Mouse (Mus musculus) adrenal gland, postnatal 14 days (tissue): ENCODE measurements at regions not wholly inside any gene's neighbourhood (a gene's known extent, or its start where the extent isn't known, plus 50 kb on each side); places are given as distances from the start of the nearest gene placed in this dataset.
A peak's percentile ranks its signal among the peaks of the same experiment; 100 is the strongest.

Experiments used
- DNase-seq: peaks from one replicate; pipeline ENCODE4 v3.0.0; 2021; ENCODE audit warnings: mixed read lengths

DNA sequence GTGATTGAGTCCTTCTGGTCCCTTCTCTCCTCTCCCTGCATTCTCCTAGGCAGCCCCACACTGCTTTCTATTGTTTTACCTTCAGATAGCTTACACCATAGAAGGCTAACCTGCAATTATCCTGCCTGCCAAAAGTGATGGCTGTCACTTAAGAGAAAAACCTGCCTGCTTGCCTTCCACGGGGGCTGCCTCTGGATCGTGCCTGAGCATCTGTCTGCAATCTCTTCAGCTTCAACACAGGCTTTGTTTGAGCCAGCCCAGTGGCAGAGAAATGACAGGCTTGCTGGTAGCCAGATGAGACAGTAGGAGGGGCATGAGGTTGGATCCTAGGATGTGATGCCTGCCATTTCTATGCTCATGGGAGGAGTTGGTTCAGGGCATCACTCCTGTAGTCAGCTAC lies 345.2 kb upstream of the Tshz3 start:
- DNase-seq, result no peak

GRCm38 (mm10) chr7:36350616-36351015 lies 347.3 kb upstream of the Tshz3 start:
- DNase-seq, result no peak

DNA sequence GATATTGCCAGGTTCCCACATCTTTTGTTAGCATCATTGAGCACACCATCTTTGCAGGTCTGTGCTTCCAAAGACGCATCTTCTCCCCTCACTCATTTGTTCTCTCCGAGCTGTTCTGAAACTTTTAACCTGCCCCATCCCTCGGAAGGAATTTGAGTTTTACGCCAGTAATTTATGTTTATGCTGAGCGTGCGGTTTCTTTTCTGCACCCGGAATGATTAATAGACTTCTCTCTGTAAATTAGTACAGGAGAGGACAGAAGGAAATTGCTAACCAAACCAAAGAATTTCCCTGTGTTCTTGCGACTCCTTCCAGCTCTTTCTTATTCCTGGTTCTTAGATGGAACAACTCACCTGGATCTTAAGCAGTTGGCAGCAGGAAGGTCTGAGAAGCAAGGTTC lies 349.7 kb upstream of the Tshz3 start:
- DNase-seq, result no peak

DNA sequence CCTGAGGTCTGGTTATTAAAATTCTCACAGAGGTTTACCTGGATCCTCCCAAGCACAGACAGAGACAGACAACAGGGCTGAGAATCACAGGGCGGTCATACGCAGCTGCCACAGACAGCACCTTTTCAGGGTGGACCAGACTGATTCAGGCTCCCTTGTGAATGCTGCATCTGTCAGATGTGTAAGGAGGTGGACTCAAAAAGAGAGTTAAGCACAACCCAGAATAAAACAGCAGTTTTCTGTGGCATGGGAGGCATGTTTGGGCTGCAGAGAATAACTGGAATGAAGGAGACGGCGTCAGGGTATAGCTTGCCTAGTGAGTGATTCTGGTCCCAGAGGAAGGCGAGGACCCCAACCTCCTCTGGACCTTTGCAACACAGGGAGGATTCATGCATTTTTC lies 363.1 kb upstream of the Tshz3 start:
- DNase-seq, result no peak

DNA sequence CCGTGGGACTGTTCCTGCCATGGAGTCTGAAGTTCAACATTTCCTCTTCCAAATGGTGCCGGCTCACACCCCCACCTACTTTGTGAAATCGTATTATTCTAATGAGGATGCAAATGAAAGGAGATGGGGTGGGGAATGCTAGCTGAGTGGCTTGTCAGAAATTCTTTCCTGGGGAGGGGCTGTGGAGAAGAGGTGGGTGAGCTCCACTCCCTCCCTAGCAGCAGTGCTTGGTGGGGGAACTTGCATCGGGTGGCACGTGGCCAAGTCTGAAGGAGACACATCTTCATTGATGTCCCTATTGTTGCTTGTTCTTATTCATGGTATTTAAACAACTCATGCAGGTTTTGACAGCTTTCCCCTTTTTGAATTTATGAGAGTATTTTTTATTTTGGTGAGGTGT lies 363.8 kb upstream of the Tshz3 start:
- DNase-seq, result no peak

DNA sequence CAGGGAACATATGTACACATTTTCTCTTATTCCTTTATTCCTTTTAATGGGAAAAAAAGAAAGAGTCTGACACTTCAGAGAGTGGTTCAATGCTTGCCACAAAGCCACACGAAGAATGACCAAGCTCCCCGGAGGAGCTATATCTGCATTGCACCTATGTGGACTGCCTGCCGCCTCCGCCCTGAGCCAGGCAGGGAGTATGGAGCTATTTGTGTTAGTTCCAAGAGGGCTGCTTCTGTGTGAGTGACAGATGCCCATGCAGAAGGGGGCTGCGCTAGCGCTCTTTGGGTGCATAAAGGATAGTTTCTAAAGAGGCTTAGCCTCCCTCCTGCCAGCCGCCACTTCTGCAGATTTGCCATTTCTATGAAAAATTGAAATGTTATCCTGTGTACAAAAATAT lies 365.3 kb upstream of the Tshz3 start:
- no peak for DNase-seq

DNA sequence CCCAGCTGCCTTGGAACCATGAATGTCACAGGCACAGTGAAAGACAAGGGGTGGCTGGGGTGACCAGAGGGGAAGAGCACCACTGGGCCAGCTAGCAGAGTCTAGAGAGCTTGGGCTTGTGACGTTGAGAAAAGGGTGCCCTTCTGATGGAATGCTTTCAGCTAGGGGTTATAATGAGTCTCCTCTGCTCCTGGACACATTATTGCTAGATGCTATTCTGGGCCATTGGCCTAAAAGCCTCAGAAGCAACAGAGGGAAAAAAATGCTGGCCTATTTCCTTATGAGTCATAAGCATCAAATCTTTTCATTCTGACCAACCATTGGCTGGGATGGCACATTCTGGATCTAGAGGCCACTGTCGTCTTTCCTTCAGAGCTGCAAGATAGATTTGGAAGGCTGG lies 369.8 kb upstream of the Tshz3 start:
- DNase-seq, result no peak

GRCm38 (mm10) chr7:36324035-36324434 lies 373.9 kb upstream of the Tshz3 start:
- no peak for DNase-seq

DNA sequence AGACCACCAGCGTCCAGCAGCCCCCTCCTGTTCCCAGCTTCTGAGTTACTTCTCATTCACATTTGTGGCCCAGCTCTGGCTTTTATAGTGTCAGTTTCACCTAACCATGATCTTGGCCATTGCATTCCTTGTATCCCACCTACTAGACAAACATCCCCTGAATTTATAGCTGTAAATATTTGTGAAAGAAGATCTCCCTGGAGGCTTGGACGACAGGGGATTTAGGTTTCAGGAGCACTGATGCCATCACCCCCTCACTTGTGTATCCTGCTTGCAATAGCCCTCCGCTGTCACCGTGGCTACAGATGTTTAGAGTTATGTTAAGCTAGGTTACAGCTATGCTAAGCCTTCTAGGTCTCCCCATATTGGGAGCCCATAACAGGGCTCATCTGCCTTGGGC lies 375.7 kb upstream of the Tshz3 start:
- no peak for DNase-seq

- peak; percentile 56 for DNase-seq
These were observed 380.3 kb upstream of the Tshz3 start for GRCm38 (mm10) chr7:36317466-36318212.

GRCm38 (mm10) chr7:36313751-36314150 lies 384.2 kb upstream of the Tshz3 start:
- DNase-seq, result no peak

DNA sequence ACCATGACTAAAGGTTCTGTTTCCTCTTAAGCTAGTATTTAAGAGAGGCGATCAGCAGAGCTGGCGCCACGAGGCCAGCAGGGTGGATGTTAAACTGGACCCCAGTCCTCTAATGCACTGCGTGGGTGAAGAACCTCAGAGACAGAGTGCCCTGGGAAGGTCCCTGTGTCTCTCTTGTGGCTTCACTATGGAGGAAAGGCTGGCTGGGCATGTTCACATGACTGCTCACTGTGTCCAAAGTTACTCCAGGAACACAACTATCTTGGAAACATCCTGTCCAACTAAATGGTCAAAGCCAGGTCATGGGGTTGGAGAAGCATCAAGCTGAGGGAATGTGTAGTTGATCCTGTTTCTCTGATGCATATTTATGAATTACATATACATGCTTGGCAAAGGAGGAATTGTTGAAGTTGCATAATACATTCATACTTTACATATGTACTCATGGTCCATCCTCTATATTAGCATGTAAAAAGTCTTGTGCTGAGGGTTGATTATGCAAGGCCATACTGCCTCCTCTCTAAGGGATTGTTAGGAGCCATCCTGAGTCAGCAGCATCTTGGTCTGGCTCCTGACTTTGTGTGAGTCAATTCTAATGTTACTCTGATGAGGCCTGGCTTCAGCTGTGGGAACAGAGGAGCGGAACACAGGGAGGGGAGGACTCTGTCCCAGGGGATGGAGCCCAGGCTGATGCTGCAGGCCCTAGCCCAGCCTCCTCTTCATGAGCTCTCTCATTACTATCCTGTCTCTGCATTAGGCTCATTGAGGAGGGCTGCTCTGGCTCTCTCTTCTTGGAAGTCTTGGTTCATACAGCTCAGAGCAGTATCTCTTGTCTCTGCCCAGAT lies 387.9 kb upstream of the Tshz3 start:
- no peak for DNase-seq

DNA sequence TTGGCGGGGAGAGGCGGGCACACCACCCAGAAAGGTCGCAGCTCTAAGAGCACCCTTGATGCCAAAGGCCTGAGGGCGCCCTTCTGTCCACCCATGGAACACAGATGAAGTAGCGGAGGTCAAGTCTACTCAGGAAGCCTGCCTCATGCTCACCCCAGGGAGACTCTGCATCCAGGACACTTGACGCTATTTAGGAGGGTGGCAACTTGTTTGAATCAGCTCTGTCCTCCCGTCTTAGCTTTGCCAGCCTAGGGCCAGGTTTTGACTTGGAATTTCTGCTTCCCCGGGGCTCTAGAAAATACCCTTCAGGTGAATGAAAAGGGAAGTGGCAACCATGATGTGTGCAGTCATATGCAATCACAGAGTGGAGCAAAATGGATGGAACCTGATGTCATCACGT lies 389.2 kb upstream of the Tshz3 start:
- no peak for DNase-seq

DNA sequence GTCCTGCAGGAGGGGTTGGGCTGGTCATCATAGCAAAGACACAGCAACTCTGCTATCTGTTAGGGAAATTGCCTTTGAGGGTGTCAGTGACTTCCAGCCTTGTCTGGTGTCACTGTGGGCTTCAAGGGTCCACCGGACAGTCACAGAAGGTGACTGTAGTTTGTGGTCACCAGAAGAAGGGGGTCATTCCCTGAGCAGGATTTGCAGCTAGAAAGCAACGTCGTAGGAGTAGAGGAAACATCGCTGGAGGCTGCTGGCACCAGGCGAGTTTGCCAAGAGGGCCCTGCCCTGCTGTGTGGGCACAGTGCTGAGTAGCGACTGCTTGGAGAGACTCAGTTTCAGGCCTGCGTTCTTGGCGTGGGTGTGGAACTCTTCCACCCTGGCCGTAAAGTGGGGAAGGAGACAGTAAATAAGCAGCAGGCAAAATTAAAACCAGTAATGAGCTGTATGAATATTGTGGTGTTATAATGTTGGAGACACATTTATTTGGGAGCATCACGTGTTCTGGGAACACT lies 389.8 kb upstream of the Tshz3 start:
- DNase-seq, result no peak

- no peak for DNase-seq
These were observed 420.6 kb upstream of the Tshz3 start for GRCm38 (mm10) chr7:36277275-36277674.

DNA sequence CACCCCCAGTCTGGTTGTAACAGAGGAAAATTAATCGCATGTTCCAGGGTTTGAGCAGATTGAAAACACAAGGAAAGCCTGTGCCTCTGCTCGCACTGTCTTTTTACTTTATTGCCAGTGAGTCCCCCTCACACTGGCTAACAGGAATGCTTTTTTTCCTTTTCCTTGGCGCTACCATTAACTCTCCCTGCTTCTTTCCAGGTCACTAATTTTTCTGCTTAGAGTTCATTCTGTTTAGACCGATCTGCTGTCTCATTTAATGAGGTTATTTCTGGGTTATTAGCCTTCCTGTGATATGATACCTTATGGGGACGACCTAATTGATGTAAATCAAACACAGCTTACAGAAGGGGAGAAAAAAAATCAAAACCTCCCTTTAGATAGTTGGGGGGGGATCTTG lies 429.0 kb upstream of the Tshz3 start:
- no peak for DNase-seq

GRCm38 (mm10) chr7:36265163-36265823 lies 432.6 kb upstream of the Tshz3 start:
- no peak for DNase-seq

GRCm38 (mm10) chr7:36262124-36262710 lies 435.7 kb upstream of the Tshz3 start:
- no peak for DNase-seq

DNA sequence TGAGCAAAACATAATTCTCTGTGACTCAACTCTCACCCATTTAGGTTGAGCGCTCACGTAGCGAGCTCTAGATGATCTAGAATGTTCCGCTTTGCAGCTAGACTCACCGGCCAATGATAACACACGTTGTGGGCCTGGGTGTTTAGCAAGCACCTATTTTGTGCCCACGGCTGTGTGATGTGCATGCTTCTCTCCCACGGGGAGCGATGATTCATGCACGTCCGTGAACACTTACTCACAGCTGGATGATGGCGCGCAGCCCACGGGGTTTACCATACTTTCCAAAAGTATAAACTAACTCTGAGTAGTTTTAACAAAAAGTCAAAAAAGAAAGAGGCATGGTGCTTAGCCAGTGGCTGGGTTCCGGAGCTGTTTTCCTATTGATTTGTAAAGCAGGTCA lies 440.8 kb upstream of the Tshz3 start:
- DNase-seq, result no peak

DNA sequence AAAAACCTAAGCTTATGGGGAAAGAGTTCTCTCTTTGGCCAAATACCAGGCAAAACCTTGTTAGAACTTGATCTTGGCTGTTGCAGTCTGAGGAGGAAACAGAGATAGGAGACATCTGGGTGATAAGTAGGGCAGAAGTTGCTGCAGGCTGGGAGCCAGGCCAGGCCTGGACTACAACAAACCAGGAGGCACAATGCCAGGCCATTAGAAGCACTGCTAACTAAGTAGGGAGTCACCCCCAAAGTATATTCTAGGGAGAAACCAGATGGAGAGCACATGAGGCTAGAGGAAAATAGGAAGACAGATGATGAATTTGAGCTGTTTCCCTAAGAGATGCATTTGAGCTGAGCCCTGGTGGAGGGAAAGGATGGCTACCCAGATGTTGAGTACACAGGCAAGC lies 444.6 kb upstream of the Zfp507 start:
- DNase-seq, result no peak

- DNase-seq, result no peak
These were observed 433.9 kb upstream of the Zfp507 start for GRCm38 (mm10) chr7:36236673-36237072.

DNA sequence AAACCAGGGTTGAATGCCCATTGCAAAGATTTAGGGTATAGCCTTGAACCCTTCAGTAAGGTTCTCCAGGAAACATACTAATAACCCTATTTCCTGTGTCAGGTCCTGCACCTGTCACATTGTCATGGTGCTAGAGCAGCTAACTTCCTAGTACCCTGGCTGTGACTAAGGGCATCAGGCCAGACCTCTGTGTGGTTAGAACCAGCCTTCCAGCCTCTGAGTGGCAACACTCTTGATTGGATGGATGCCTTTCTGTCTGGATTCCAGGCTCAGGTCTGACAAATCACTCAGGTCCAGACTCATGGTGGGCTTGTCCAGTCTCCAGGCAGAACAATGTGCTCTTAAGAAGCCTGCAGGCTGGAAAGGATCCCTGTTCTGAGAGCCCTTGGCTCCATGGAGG lies 426.2 kb upstream of the Zfp507 start:
- DNase-seq, result no peak

DNA sequence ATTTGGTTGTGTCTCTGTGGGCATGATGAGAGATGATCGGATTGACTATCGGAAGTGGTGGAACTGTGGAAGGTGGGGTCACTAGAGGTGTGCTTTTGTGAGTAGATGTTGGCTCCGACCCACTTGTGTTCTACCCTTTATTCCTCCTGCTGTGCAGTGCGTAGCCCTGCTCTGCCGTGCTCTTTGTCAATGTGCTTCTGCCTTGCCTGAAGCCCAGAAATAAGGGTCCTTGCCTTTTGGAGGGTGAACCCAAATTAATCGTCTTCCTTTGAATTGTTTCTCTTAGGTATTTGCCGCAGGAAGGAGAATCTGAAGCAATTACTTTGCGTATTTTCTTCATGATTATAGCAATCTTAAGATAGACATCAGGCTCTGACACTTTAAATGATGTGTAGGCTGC lies 421.6 kb upstream of the Zfp507 start:
- DNase-seq, result no peak
